Mouse (Mus musculus): Measurements from ENCODE around the gene Plekhg1. TPM values are rescaled to one million over a fixed set of nuclear protein-coding genes. Genes with fewer than 3 reads are reported as not detected.
A peak's percentile ranks its signal among the peaks of the same experiment; 100 is the strongest.

Plekhg1 gene
- polyA plus RNA-seq, 1 experiment from 2014 or later: 16.2 TPM

GRCm38 (mm10) chr10:3941054-3941757 lies 201.0 kb downstream of the Plekhg1 start:
- no peaks in the 10 kb centered on the region for H3K36me3 ChIP-seq (replicated peaks; ENCODE audit: control insufficient read depth, insufficient read depth, low read depth, low read length)

GRCm38 (mm10) chr10:3942289-3942688 lies 202.1 kb downstream of the Plekhg1 start:
- H3K36me3 ChIP-seq (replicated peaks; ENCODE audit: control insufficient read depth, insufficient read depth, low read depth, low read length): no peaks in the 10 kb centered on the region
- DNase-seq (ENCODE audit: low spot score) (no peak), ATAC-seq (replicated peaks; ENCODE audit: insufficient number of reproducible peaks, low FRiP score, low TSS enrichment, low read depth) (no peak)
- H3K4me1 ChIP-seq (ENCODE audit: control insufficient read depth, insufficient read depth, low read length): no peaks in the 10 kb centered on the region
- H3K9me3 ChIP-seq (replicated peaks; ENCODE audit: control insufficient read depth, low read length): no peaks in the 10 kb centered on the region
- no peak overlapping the region for H3K4me2 ChIP-seq (ENCODE audit: low read depth, low read length)
- H3K27ac ChIP-seq (replicated peaks; ENCODE audit: low read depth, low read length): no peak overlapping the region
- no peaks in the 10 kb centered on the region for H3K27me3 ChIP-seq (ENCODE audit: control insufficient read depth, insufficient read depth, low read length)
- H3K9ac ChIP-seq (replicated peaks; ENCODE audit: low read length): no peak overlapping the region
- no peak overlapping the region for H3K4me3 ChIP-seq (ENCODE audit: low read depth, low read length)
- 51% methylated on average over 6 of the region's 6 CpGs for WGBS

More at GRCm38 (mm10) chr10:3941054-3941757, 201.0 kb downstream of the Plekhg1 start:
- peak; percentile 67 for DNase-seq (ENCODE audit: low spot score)
- H3K27ac ChIP-seq (replicated peaks; ENCODE audit: low read depth, low read length): 0 out of 2 replicates have a peak overlapping the region, but pooled peaks have one; percentile 32
- H3K9ac ChIP-seq (replicated peaks; ENCODE audit: low read length): no peak overlapping the region
- 22% methylated on average over 11 of the region's 11 CpGs for WGBS
- peak; percentile 40; the same call in 1 of the 2 replicates for ATAC-seq (replicated peaks; ENCODE audit: insufficient number of reproducible peaks, low FRiP score, low TSS enrichment, low read depth)
- no peaks in the 10 kb centered on the region for H3K9me3 ChIP-seq (replicated peaks; ENCODE audit: control insufficient read depth, low read length)
- no peak overlapping the region for H3K4me2 ChIP-seq (ENCODE audit: low read depth, low read length)
- H3K4me3 ChIP-seq (ENCODE audit: low read depth, low read length): no peak overlapping the region
- no peaks in the 10 kb centered on the region for H3K4me1 ChIP-seq (ENCODE audit: control insufficient read depth, insufficient read depth, low read length)
- H3K27me3 ChIP-seq (ENCODE audit: control insufficient read depth, insufficient read depth, low read length): no peaks in the 10 kb centered on the region

- no peak for ATAC-seq (replicated peaks; ENCODE audit: insufficient number of reproducible peaks, low FRiP score, low TSS enrichment, low read depth)
- no peaks in the 10 kb centered on the region for H3K36me3 ChIP-seq (replicated peaks; ENCODE audit: control insufficient read depth, insufficient read depth, low read depth, low read length)
- H3K4me3 ChIP-seq (ENCODE audit: low read depth, low read length): no peak overlapping the region
- H3K27ac ChIP-seq (replicated peaks; ENCODE audit: low read depth, low read length): no peak overlapping the region
- no peak overlapping the region for H3K4me2 ChIP-seq (ENCODE audit: low read depth, low read length)
- no peaks in the 10 kb centered on the region for H3K27me3 ChIP-seq (ENCODE audit: control insufficient read depth, insufficient read depth, low read length)
- DNase-seq (ENCODE audit: low spot score): peak; percentile 87
- H3K4me1 ChIP-seq (ENCODE audit: control insufficient read depth, insufficient read depth, low read length): no peaks in the 10 kb centered on the region
- no peaks in the 10 kb centered on the region for H3K9me3 ChIP-seq (replicated peaks; ENCODE audit: control insufficient read depth, low read length)
- 35% methylated on average over 10 of the region's 10 CpGs for WGBS
- no peak overlapping the region for H3K9ac ChIP-seq (replicated peaks; ENCODE audit: low read length)
Observed at GRCm38 (mm10) chr10:3943492-3944395, 203.6 kb downstream of the Plekhg1 start.

- H3K4me1 ChIP-seq (ENCODE audit: control insufficient read depth, insufficient read depth, low read length): no peaks in the 10 kb centered on the region
- no peak overlapping the region for H3K4me2 ChIP-seq (ENCODE audit: low read depth, low read length)
- no peaks in the 10 kb centered on the region for H3K27me3 ChIP-seq (ENCODE audit: control insufficient read depth, insufficient read depth, low read length)
- H3K9ac ChIP-seq (replicated peaks; ENCODE audit: low read length): no peak overlapping the region
- 90% methylated on average over 17 of the region's 17 CpGs for WGBS
- H3K36me3 ChIP-seq (replicated peaks; ENCODE audit: control insufficient read depth, insufficient read depth, low read depth, low read length): no peaks in the 10 kb centered on the region; the same call in 1 of the 2 replicates
- ATAC-seq (replicated peaks; ENCODE audit: insufficient number of reproducible peaks, low FRiP score, low TSS enrichment, low read depth) (no peak), DNase-seq (ENCODE audit: low spot score) (no peak)
- H3K27ac ChIP-seq (replicated peaks; ENCODE audit: low read depth, low read length): no peak overlapping the region
- no peak overlapping the region for H3K4me3 ChIP-seq (ENCODE audit: low read depth, low read length)
- no peaks in the 10 kb centered on the region for H3K9me3 ChIP-seq (replicated peaks; ENCODE audit: control insufficient read depth, low read length)
Observed at GRCm38 (mm10) chr10:3946871-3947270, 206.7 kb downstream of the Plekhg1 start.

- WGBS: 87% methylated on average over 7 of the region's 7 CpGs
- Histone ChIP-seq H3K4me2 (ENCODE audit: low read depth, low read length) (no peak overlapping the region), H3K36me3 (replicated peaks; ENCODE audit: control insufficient read depth, insufficient read depth, low read depth, low read length) (no peaks in the 10 kb centered on the region; the same call in 1 of the 2 replicates), H3K4me3 (ENCODE audit: low read depth, low read length) (no peak overlapping the region), H3K9me3 (replicated peaks; ENCODE audit: control insufficient read depth, low read length) (no peaks in the 10 kb centered on the region), H3K27ac (replicated peaks; ENCODE audit: low read depth, low read length) (no peak overlapping the region), H3K4me1 (ENCODE audit: control insufficient read depth, insufficient read depth, low read length) (no peaks in the 10 kb centered on the region), H3K27me3 (ENCODE audit: control insufficient read depth, insufficient read depth, low read length) (no peaks in the 10 kb centered on the region), H3K9ac (replicated peaks; ENCODE audit: low read length) (no peak overlapping the region)
- no peak for ATAC-seq (replicated peaks; ENCODE audit: insufficient number of reproducible peaks, low FRiP score, low TSS enrichment, low read depth)
- no peak for DNase-seq (ENCODE audit: low spot score)
Observed at GRCm38 (mm10) chr10:3947346-3947745, 207.2 kb downstream of the Plekhg1 start.

GRCm38 (mm10) chr10:3949306-3949705 lies 209.1 kb downstream of the Plekhg1 start:
- WGBS: 88% methylated on average over 6 of the region's 6 CpGs
- Histone ChIP-seq H3K9me3 (replicated peaks; ENCODE audit: control insufficient read depth, low read length) (no peaks in the 10 kb centered on the region), H3K36me3 (replicated peaks; ENCODE audit: control insufficient read depth, insufficient read depth, low read depth, low read length) (no peaks in the 10 kb centered on the region; the same call in 1 of the 2 replicates), H3K27ac (replicated peaks; ENCODE audit: low read depth, low read length) (no peak overlapping the region), H3K4me3 (ENCODE audit: low read depth, low read length) (no peak overlapping the region), H3K9ac (replicated peaks; ENCODE audit: low read length) (no peak overlapping the region), H3K4me2 (ENCODE audit: low read depth, low read length) (no peak overlapping the region), H3K4me1 (ENCODE audit: control insufficient read depth, insufficient read depth, low read length) (no peaks in the 10 kb centered on the region), H3K27me3 (ENCODE audit: control insufficient read depth, insufficient read depth, low read length) (no peaks in the 10 kb centered on the region)
- DNase-seq (ENCODE audit: low spot score) (no peak), ATAC-seq (replicated peaks; ENCODE audit: insufficient number of reproducible peaks, low FRiP score, low TSS enrichment, low read depth) (no peak)

GRCm38 (mm10) chr10:3956471-3956870 lies 216.3 kb downstream of the Plekhg1 start:
- no peak for DNase-seq (ENCODE audit: low spot score)
- H3K4me2 ChIP-seq (ENCODE audit: low read depth, low read length): no peak overlapping the region
- peaks cover 2% of the 10 kb centered on the region for H3K36me3 ChIP-seq (replicated peaks; ENCODE audit: control insufficient read depth, insufficient read depth, low read depth, low read length)
- no peak for ATAC-seq (replicated peaks; ENCODE audit: insufficient number of reproducible peaks, low FRiP score, low TSS enrichment, low read depth)
- H3K27me3 ChIP-seq (ENCODE audit: control insufficient read depth, insufficient read depth, low read length): no peaks in the 10 kb centered on the region
- no peak overlapping the region for H3K4me3 ChIP-seq (ENCODE audit: low read depth, low read length)
- no peak overlapping the region for H3K9ac ChIP-seq (replicated peaks; ENCODE audit: low read length)
- no peak overlapping the region for H3K27ac ChIP-seq (replicated peaks; ENCODE audit: low read depth, low read length)
- no peaks in the 10 kb centered on the region for H3K9me3 ChIP-seq (replicated peaks; ENCODE audit: control insufficient read depth, low read length)
- WGBS: 90% methylated on average over 22 of the region's 22 CpGs
- no peaks in the 10 kb centered on the region for H3K4me1 ChIP-seq (ENCODE audit: control insufficient read depth, insufficient read depth, low read length)

- 74% methylated on average over 5 of the region's 5 CpGs for WGBS
- ATAC-seq (replicated peaks; ENCODE audit: insufficient number of reproducible peaks, low FRiP score, low TSS enrichment, low read depth): no peak
Observed at GRCm38 (mm10) chr10:3958591-3958990, 218.4 kb downstream of the Plekhg1 start.

More at GRCm38 (mm10) chr10:3958591-3958990, 218.4 kb downstream of the Plekhg1 start:
- Histone ChIP-seq H3K4me1 (ENCODE audit: control insufficient read depth, insufficient read depth, low read length) (no peaks in the 10 kb centered on the region), H3K9ac (replicated peaks; ENCODE audit: low read length) (no peak overlapping the region), H3K9me3 (replicated peaks; ENCODE audit: control insufficient read depth, low read length) (no peaks in the 10 kb centered on the region), H3K27me3 (ENCODE audit: control insufficient read depth, insufficient read depth, low read length) (no peaks in the 10 kb centered on the region), H3K4me3 (ENCODE audit: low read depth, low read length) (no peak overlapping the region), H3K4me2 (ENCODE audit: low read depth, low read length) (no peak overlapping the region), H3K27ac (replicated peaks; ENCODE audit: low read depth, low read length) (no peak overlapping the region), H3K36me3 (replicated peaks; ENCODE audit: control insufficient read depth, insufficient read depth, low read depth, low read length) (peaks cover 2% of the 10 kb centered on the region)
- DNase-seq (ENCODE audit: low spot score): no peak

All from embryonic facial prominence, embryonic 11.5 days (tissue).